Mouse (Mus musculus) heart, embryonic 11.5 days (tissue): ENCODE results near the gene Lamb2. TPM values are rescaled to one million over a fixed set of nuclear protein-coding genes. Genes with fewer than 3 reads are reported as not detected.

Source experiments
- ATAC-seq: fragments of 200-750 bp; cut with Nextera tagmentation; replicated peaks from 2 replicates; pipeline ENCODE4 v1.8.0; 2017; ENCODE audit warnings: moderate library complexity; ENCODE audit not compliant: insufficient number of reproducible peaks, low FRiP score, low TSS enrichment
- H3K27ac ChIP-seq: fragments of 300-500 bp; sonication (generic); 2 replicates; pipeline ENCODE4 v1.5.1; 2014; ENCODE audit warnings: mild to moderate bottlenecking, low read depth, low read length
- H3K27me3 ChIP-seq: fragments of 300-500 bp; sonication (generic); 2 replicates; pipeline ENCODE4 v1.6.1; 2014; ENCODE audit warnings: mild to moderate bottlenecking, low read length, mixed read lengths; ENCODE audit not compliant: control insufficient read depth, insufficient read depth
- H3K36me3 ChIP-seq: fragments of 300-500 bp; sonication (generic); 2 replicates; pipeline ENCODE4 v1.6.1; 2014; ENCODE audit warnings: mild to moderate bottlenecking, low read length, moderate library complexity, mixed read lengths; ENCODE audit not compliant: control insufficient read depth, insufficient read depth
- H3K4me1 ChIP-seq: fragments of 300-500 bp; sonication (generic); 2 replicates; pipeline ENCODE4 v1.6.1; 2014; ENCODE audit warnings: low read length; ENCODE audit not compliant: control insufficient read depth, insufficient read depth
- H3K4me2 ChIP-seq: fragments of 300-500 bp; sonication (generic); 2 replicates; pipeline ENCODE4 v1.6.1; 2014; ENCODE audit warnings: mild to moderate bottlenecking, moderate library complexity
- H3K4me3 ChIP-seq: fragments of 300-500 bp; sonication (generic); 2 replicates; pipeline ENCODE4 v1.5.1; 2014; ENCODE audit warnings: low read depth, low read length
- H3K9ac ChIP-seq: fragments of 300-500 bp; sonication (generic); 2 replicates; pipeline ENCODE4 v1.6.1; 2014; ENCODE audit warnings: mild to moderate bottlenecking, low read depth, low read length, moderate library complexity
- H3K9me3 ChIP-seq: fragments of 300-500 bp; sonication (generic); replicated peaks from 2 replicates; pipeline ENCODE4 v1.6.1; 2016; ENCODE audit warnings: low read length; ENCODE audit not compliant: control insufficient read depth
- WGBS: fragments of 180-500 bp; shearing (Covaris S2); extraction: QIAGEN DNeasy Blood & Tissue Kit; methylation state at CpG from one replicate; pipeline ENCODE4 v1.1.7; 2014; ENCODE audit not compliant: insufficient replicate concordance; 5-methylcytosine and 5-hydroxymethylcytosine counted together
- polyA plus RNA-seq: library from polyadenylated mRNA; unstranded; fragments of >200 nt; fragmentation: Nextera tagmentation; extraction: Ambion mirVana; gene quantifications from 2 replicates; pipeline ENCODE4 v1.2.1, GENCODE M21; 2014

The Lamb2 gene
- polyA plus RNA-seq, 1 experiment from 2014 or later = 22.7 TPM

GRCm38 (mm10) chr9:108456953-108457352, 22.6 kb upstream of the Lamb2 start:
- 83% methylated on average over 10 of the region's 10 CpGs for WGBS
- H3K36me3 ChIP-seq = no peaks in the 10 kb centered on the region
- peaks cover 20% of the 10 kb centered on the region for H3K4me1 ChIP-seq
- no peak for ATAC-seq
- no peak overlapping the region for H3K4me3 ChIP-seq
- H3K4me2 ChIP-seq = no peak overlapping the region
- no peak overlapping the region for H3K9ac ChIP-seq
- H3K27me3 ChIP-seq = no peaks in the 10 kb centered on the region
- H3K9me3 ChIP-seq = no peaks in the 10 kb centered on the region
- no peak overlapping the region for H3K27ac ChIP-seq

DNA sequence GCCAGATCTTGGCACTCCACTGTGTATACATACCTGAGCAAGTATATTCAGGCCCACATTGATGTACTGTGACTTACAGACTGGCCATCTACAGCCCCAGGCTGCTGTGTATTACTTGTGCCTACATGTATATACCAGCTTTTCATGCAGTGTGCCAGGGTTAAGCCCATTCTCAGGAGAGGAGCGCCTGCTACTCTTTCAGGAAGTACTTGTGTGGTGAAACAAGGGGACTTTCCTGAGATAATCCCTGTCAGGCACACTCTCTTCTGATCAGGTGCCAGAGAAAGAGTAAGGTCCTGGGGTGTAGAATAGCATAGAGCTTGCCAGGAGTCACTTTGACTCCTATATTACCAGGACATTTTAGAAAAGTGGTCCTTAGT, 19.6 kb upstream of the Lamb2 start:
- WGBS = 83% methylated on average over 1 of the region's 1 CpGs
- Histone ChIP-seq H3K27me3 (no peaks in the 10 kb centered on the region), H3K9me3 (no peaks in the 10 kb centered on the region), H3K4me1 (peaks cover 16% of the 10 kb centered on the region), H3K9ac (peak overlapping the region; percentile 95), H3K36me3 (peaks cover 14% of the 10 kb centered on the region), H3K4me2 (peak overlapping the region; percentile 94), H3K27ac (peak overlapping the region; percentile 94), H3K4me3 (peak overlapping the region; percentile 95)
- ATAC-seq = no peak

DNA sequence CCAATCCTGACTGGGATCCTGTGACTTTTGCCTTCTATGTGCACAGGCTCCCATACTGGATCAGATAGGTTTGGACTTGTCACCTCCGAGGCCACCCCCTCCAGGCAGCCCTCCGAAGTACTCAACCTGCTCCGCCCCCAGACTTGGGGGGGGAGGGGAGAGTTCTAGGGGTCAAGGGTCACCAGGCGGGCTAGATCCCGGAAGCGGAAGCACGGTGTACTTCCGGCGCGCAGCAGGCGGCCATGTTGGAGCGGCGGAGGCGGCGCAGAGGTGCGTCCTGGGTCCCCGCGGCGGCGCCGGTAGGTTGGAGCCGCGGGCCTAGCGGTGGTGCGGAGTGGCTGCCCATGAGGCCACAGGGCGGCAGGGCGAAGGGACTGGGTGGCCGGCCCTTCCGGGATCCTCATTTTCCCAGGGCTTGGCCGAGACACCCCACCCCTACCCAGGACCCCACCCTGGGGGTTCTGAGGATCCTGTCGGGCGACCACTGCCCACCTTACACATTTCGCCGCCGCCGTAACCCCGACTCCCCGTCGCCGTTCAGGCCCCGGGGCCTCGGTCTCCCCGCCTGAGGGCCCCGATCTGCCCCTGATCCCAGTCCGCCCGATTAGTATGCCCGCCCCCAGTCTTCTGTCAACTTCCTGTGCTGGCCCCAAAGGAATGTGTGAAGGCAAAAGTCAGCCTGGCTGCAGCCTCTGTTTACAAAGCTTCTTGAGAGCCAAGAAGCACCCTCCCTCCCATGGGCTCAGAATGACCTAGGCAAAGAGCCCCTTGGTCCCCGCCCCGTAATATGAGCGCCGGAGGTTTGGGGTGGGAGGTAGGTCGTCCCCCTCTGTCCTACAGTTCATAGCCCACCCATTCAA, 19.0 kb upstream of the Lamb2 start, which contains the start of gene Ccdc71:
Ccdc71 (plus strand) TSS at position 209 of the 860 bp plus-strand sequence.
- Histone ChIP-seq H3K4me3 (peak within 1 kb of the TSS; percentile 95), H3K9ac (peak within 1 kb of the TSS; percentile 95), H3K9me3 (no peaks in the 10 kb centered on the region), H3K4me1 (peaks cover 16% of the 10 kb centered on the region), H3K27me3 (no peaks in the 10 kb centered on the region), H3K36me3 (peaks cover 19% of the 10 kb centered on the region), H3K4me2 (peak within 1 kb of the TSS; percentile 94), H3K27ac (peak within 1 kb of the TSS; percentile 94)
- under 1% methylated on average over 49 of the region's 52 CpGs for WGBS
- peak; percentile 72 for ATAC-seq

DNA sequence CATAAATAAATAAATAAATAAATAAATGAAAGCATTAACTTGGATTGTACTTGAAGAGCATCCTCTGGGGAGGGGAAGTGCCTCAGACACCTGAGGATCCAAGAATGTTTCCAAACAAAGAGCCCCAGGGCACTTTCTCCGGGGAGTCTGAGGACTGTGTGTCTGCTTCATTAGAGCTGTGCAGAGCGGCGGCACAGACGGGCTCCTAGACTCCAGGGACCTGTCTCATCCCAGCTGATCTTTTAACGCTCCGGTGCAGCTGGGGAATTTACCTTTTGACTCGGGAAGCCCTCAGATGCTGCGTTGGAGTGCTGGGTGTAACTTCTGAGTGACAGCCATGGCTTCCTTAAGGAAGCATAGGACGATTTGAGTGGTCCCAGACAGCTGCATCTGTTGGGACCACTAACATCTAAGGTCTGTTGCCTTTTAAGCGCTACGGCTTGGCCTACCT, 18.3 kb upstream of the Lamb2 start, which contains the start of gene Klhdc8b:
Klhdc8b (minus strand) TSS at position 401 of the 451 bp plus-strand sequence.
- peaks cover 23% of the 10 kb centered on the region for H3K36me3 ChIP-seq
- no peaks in the 10 kb centered on the region for H3K27me3 ChIP-seq
- H3K4me2 ChIP-seq = peak within 1 kb of the TSS; percentile 94
- 27% methylated on average over 11 of the region's 11 CpGs for WGBS
- ATAC-seq = 0 out of 2 replicates have a peak, but pooled peaks have one; percentile 1
- H3K27ac ChIP-seq = peak within 1 kb of the TSS; percentile 94
- H3K4me1 ChIP-seq = peaks cover 16% of the 10 kb centered on the region
- peak within 1 kb of the TSS; percentile 95 for H3K4me3 ChIP-seq
- no peaks in the 10 kb centered on the region for H3K9me3 ChIP-seq
- H3K9ac ChIP-seq = peak within 1 kb of the TSS; percentile 95

GRCm38 (mm10) chr9:108461675-108462074, 17.9 kb upstream of the Lamb2 start:
- 87% methylated on average over 5 of the region's 5 CpGs for WGBS
- Histone ChIP-seq H3K27ac (no peak overlapping the region), H3K9ac (peak overlapping the region; percentile 95), H3K4me1 (peaks cover 16% of the 10 kb centered on the region), H3K9me3 (no peaks in the 10 kb centered on the region), H3K36me3 (peaks cover 23% of the 10 kb centered on the region), H3K4me2 (peak overlapping the region; percentile 94), H3K27me3 (no peaks in the 10 kb centered on the region), H3K4me3 (peak overlapping the region; percentile 95)
- ATAC-seq = no peak

- H3K4me3 ChIP-seq = no peak overlapping the region
- H3K4me1 ChIP-seq = peaks cover 16% of the 10 kb centered on the region
- no peaks in the 10 kb centered on the region for H3K27me3 ChIP-seq
- H3K36me3 ChIP-seq = peaks cover 25% of the 10 kb centered on the region
- H3K27ac ChIP-seq = no peak overlapping the region
- 81% methylated on average over 10 of the region's 10 CpGs for WGBS
- no peak overlapping the region for H3K9ac ChIP-seq
- ATAC-seq = no peak
- H3K4me2 ChIP-seq = no peak overlapping the region
- no peaks in the 10 kb centered on the region for H3K9me3 ChIP-seq
Measured at GRCm38 (mm10) chr9:108462192-108462591, 17.3 kb upstream of the Lamb2 start.

GRCm38 (mm10) chr9:108463713-108464112, 15.8 kb upstream of the Lamb2 start:
- Histone ChIP-seq H3K9ac (no peak overlapping the region), H3K36me3 (peaks cover 28% of the 10 kb centered on the region), H3K4me3 (no peak overlapping the region), H3K4me1 (peaks cover 16% of the 10 kb centered on the region), H3K9me3 (0 out of 2 replicates have a peak, but pooled peaks cover 3% of the 10 kb centered on the region), H3K27ac (no peak overlapping the region), H3K27me3 (no peaks in the 10 kb centered on the region), H3K4me2 (no peak overlapping the region)
- WGBS = 93% methylated on average over 9 of the region's 9 CpGs
- no peak for ATAC-seq

- Histone ChIP-seq H3K9ac (no peak overlapping the region), H3K9me3 (0 out of 2 replicates have a peak, but pooled peaks cover 3% of the 10 kb centered on the region), H3K27ac (no peak overlapping the region), H3K4me3 (no peak overlapping the region), H3K4me1 (peaks cover 14% of the 10 kb centered on the region), H3K4me2 (no peak overlapping the region), H3K36me3 (peaks cover 28% of the 10 kb centered on the region), H3K27me3 (no peaks in the 10 kb centered on the region)
- ATAC-seq = no peak
- WGBS = 92% methylated on average over 2 of the region's 2 CpGs
Measured at GRCm38 (mm10) chr9:108466219-108466618, 13.3 kb upstream of the Lamb2 start.
